Mouse (Mus musculus): ENCODE data around the gene Zp3r. TPM values are rescaled to one million over a fixed set of nuclear protein-coding genes. Genes with fewer than 3 reads are reported as not detected.
A peak's percentile ranks its signal among the peaks of the same experiment; 100 is the strongest.

Gene Zp3r
- polyA plus RNA-seq, 1 experiment from 2014 or later: not detected

DNA sequence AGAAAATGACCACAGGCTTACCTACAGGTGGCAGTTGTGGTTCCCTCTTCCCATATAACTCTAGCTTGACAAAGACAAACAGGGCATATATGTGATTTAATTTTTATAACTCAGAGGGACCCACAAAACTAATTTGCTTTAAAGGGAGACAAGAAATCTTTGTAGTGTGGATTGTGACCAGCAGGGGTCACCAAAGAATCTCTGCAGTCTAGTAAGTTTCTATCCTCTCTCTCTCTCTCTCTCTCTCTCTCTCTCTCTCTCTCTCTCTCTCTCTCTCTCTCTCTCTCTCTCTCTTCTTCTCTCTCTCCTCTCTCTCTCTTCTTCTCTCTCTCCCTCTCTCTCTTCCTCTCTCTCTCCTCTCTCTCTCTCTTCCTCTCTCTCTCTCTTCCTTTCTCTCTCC is 53.5 kb downstream of the Zp3r start:
- no peak for ATAC-seq (ENCODE audit: insufficient number of reproducible peaks, insufficient read depth, low FRiP score, low TSS enrichment)
- Histone ChIP-seq H3K4me2 (replicated peaks) (no peak overlapping the region), H3K36me3 (no peaks in the 10 kb centered on the region), H3K27me3 (no peaks in the 10 kb centered on the region), H3K4me1 (no peaks in the 10 kb centered on the region), H3K4me3 (no peak overlapping the region), H3K9ac (no peak overlapping the region), H3K9me3 (no peaks in the 10 kb centered on the region), H3K27ac (no peak overlapping the region)

DNA sequence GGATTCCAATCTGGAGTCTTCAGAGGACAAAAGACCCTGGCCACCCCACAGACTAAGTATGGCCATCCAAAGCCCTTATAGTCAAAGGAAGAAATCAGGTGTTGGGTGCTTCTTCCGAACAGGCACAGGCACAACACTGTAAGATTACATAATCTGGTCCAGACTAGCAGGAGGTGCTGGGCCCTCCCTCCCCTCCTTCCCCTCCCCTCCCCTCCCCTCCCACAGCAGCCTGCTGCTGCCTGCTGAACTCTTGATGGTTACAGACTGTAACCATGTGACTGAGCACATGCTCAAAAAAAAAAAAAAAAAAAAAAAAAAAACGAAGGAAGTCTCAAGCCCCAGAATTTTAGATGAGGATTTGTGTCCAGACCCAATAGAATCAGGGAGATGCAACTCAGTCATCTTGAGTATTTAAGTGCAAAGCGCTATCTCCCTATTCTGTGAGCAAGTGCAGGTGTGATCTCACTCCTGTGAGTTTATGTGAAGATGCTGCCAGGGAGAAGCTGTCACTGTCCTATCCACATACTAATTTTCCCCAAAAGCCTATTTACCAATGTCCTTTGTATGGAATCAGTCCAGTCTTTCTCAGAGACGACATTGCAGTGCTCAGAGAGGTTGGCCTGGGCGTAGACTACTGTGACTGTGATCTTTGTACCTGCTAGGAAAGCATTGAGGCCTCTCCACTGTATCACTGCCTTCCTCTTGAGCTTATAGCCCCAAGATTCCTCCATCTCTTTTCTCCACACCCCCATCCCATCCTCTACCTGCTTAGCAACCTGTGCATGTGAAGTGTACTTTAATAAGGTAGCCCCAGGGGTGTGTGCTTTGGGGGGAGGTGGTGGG is 77.8 kb downstream of the Zp3r start:
- H3K4me1 ChIP-seq: no peaks in the 10 kb centered on the region
- 77% methylated on average over 5 of the region's 5 CpGs for WGBS
- 0 out of 2 replicates have a peak overlapping the region, but pooled peaks have one; percentile 2 for H3K27ac ChIP-seq
- H3K36me3 ChIP-seq: no peaks in the 10 kb centered on the region
- H3K4me2 ChIP-seq (replicated peaks): no peak overlapping the region
- ATAC-seq (ENCODE audit: insufficient number of reproducible peaks, insufficient read depth, low FRiP score, low TSS enrichment): no peak
- no peak overlapping the region for H3K4me3 ChIP-seq
- H3K9me3 ChIP-seq: no peaks in the 10 kb centered on the region
- H3K9ac ChIP-seq: no peak overlapping the region
- H3K27me3 ChIP-seq: no peaks in the 10 kb centered on the region

DNA sequence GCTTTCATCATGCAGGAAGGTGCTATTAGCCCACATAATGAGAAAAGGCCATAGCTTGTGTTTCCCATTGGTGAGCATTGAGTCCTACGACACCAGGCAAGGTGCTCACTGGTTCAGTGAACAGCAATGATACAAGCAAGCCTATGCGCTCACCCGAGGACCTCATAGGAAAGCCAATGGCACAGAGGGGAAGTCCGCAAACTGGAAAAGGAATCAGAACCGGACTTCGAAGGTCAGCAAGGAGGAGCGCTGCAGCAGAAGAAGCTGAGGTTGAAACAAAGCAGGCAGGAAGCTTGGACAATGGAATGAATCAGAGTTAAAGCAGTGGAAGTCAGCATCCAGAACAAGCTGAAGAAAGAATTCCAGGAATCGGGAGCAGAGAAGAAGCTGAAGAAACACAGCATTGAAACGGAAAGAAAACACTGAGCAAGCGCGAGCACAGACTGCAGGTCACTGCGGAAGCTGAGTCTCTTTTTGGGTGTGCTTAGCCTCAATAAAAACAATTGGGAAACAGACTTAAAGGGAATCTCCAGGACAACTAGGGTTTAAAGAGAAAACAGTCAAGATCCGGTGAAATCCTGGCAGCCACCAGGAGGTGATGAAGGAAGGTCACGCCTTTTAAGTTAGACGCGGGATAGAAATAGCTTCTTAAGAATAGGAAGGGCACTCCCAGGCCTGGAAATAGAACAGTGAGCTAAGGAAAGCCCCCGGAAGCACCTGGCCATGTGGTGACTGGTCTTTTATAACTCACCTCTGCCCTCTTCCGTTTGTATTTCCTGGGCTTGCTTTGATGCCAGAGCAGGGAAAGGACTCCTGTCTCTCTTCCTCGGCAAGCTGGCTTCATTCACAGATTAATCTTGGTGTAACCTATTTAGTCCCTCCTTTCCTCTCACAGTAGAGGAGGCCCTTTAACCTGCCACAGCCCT is 78.9 kb downstream of the Zp3r start:
- Histone ChIP-seq H3K4me1 (no peaks in the 10 kb centered on the region), H3K4me2 (replicated peaks) (no peak overlapping the region), H3K4me3 (no peak overlapping the region), H3K9ac (no peak overlapping the region), H3K36me3 (no peaks in the 10 kb centered on the region), H3K27ac (0 out of 2 replicates have a peak overlapping the region, but pooled peaks have one; percentile 2), H3K9me3 (no peaks in the 10 kb centered on the region), H3K27me3 (no peaks in the 10 kb centered on the region)
- WGBS: 68% methylated on average over 19 of the region's 19 CpGs
- ATAC-seq (ENCODE audit: insufficient number of reproducible peaks, insufficient read depth, low FRiP score, low TSS enrichment): no peak

DNA sequence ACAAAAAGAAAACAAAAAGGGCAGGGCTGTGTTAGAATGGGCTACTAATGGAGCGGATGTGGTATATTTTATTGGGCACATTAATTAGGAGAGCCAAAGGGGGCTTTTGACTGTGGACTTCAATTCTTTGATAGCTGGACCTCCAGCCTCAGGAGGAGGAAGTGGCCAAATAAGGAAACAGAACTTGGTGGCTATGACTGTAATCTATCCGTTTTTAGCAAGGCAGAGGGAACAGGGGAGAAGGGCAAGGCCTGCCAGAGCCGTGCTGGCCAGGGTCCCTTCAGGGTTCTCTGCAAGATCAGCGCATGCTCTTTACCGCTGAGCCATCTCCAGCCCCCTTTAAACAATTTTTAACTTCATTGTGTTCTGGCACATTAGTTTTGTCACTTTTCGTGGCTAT is 79.7 kb downstream of the Zp3r start:
- WGBS: 72% methylated on average over 6 of the region's 6 CpGs
- no peak overlapping the region for H3K9ac ChIP-seq

DNA sequence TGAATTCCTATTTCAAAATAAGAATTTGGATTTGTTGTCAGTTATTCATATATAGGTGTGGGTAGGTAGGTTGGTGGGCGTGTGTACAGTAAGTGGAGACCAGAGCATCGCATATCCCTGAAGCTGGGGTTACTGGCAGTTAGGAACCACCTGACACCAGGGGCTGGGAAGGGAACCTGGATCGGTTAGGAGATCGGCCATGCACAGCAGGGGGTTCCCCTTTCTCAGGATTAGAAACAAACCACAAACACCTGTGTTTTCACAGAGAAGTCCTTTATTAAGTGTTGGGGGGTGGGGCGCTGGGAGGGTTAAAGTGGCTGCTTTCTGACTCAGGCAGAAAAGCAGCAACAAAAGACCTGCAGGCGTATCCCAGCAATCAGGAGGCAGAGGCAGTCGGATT is 80.3 kb downstream of the Zp3r start:
- Histone ChIP-seq H3K4me2 (replicated peaks) (no peak overlapping the region), H3K4me1 (no peaks in the 10 kb centered on the region), H3K36me3 (no peaks in the 10 kb centered on the region), H3K27me3 (no peaks in the 10 kb centered on the region), H3K4me3 (no peak overlapping the region), H3K9ac (no peak overlapping the region), H3K27ac (no peak overlapping the region), H3K9me3 (no peaks in the 10 kb centered on the region)
- 49% methylated on average over 7 of the region's 7 CpGs for WGBS
- no peak for ATAC-seq (ENCODE audit: insufficient number of reproducible peaks, insufficient read depth, low FRiP score, low TSS enrichment)

More for the DNA sequence above, 79.7 kb downstream of the Zp3r start:
- no peak for ATAC-seq (ENCODE audit: insufficient number of reproducible peaks, insufficient read depth, low FRiP score, low TSS enrichment)
- Histone ChIP-seq H3K4me3 (no peak overlapping the region), H3K36me3 (no peaks in the 10 kb centered on the region), H3K27ac (no peak overlapping the region), H3K4me1 (no peaks in the 10 kb centered on the region), H3K4me2 (replicated peaks) (no peak overlapping the region), H3K9me3 (no peaks in the 10 kb centered on the region), H3K27me3 (no peaks in the 10 kb centered on the region)

DNA sequence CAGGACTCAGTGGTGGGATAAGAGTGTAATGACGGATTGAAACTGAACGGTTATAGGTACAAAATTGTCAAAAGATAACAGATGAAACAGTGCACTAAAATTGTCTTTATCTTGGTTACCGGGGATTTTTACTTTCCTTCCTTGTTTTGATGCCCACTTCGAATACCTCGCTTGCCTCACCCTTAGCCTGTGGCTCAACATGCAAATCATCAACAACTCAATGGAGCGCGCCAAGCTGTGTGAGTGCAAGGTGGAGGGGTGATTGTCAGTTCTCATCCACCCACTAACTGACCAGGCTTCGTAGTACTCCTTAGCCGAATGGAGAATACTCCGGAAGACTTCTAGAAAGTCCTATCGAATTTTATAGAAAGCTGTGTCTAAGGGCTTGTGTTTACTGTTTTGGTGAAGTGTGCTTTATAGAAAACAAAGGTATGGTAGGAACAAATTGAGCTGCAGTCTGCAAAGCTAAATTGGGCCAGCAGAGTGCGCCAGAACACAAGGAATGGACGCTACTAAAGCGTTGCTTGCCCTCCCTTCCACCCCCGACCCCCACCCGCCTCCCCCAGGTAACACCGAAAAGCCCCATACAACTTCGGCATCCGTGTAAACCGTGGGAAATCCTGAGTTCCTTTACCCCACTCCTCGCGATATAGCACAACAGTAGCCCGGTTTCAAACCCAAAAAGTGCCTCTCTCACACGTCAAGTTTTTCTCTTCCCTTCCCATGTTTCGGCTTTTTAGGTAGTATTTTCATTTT is 81.6 kb downstream of the Zp3r start:
- H3K27me3 ChIP-seq: no peaks in the 10 kb centered on the region
- H3K4me3 ChIP-seq: peak overlapping the region; percentile 24
- H3K4me2 ChIP-seq (replicated peaks): peak overlapping the region; percentile 43
- no peaks in the 10 kb centered on the region for H3K9me3 ChIP-seq
- ATAC-seq (ENCODE audit: insufficient number of reproducible peaks, insufficient read depth, low FRiP score, low TSS enrichment): no peak
- no peaks in the 10 kb centered on the region for H3K36me3 ChIP-seq
- H3K9ac ChIP-seq: no peak overlapping the region; the same call in 1 of the 2 replicates
- no peak overlapping the region for H3K27ac ChIP-seq
- no peaks in the 10 kb centered on the region for H3K4me1 ChIP-seq
- 26% methylated on average over 25 of the region's 25 CpGs for WGBS

Other genes with a start within 250 kb of the Zp3r start
- not detected in 2 replicates for gene Cd55b, start 206.6 kb downstream of the Zp3r start, polyA plus RNA-seq (2016; fragmentation: Nextera tagmentation; extraction: Ambion mirVana)
- gene Cd55, start 166.9 kb downstream of the Zp3r start, polyA plus RNA-seq (2016; fragmentation: Nextera tagmentation; extraction: Ambion mirVana): 5.2 and 5.9 TPM in 2 replicates
- gene C4bp, start 32.0 kb upstream of the Zp3r start, polyA plus RNA-seq (2016; fragmentation: Nextera tagmentation; extraction: Ambion mirVana): not detected in 2 replicates
- gene Gm29427, start 86.2 kb upstream of the Zp3r start, polyA plus RNA-seq (2016; fragmentation: Nextera tagmentation; extraction: Ambion mirVana): not detected in 2 replicates
- gene Yod1, start 87.7 kb upstream of the Zp3r start, polyA plus RNA-seq (2016; fragmentation: Nextera tagmentation; extraction: Ambion mirVana): 11.9 and 13.4 TPM in 2 replicates
- gene Pfkfb2, start 99.6 kb upstream of the Zp3r start, polyA plus RNA-seq (2016; fragmentation: Nextera tagmentation; extraction: Ambion mirVana): 10.0 and 11.2 TPM in 2 replicates
- gene AA986860, start 102.4 kb upstream of the Zp3r start, polyA plus RNA-seq (2016; fragmentation: Nextera tagmentation; extraction: Ambion mirVana): 0.83 and 1.00 TPM in 2 replicates
- gene Fcamr, start 171.3 kb upstream of the Zp3r start, polyA plus RNA-seq (2016; fragmentation: Nextera tagmentation; extraction: Ambion mirVana): not detected in 2 replicates
- gene Pigr, start 197.1 kb upstream of the Zp3r start, polyA plus RNA-seq (2016; fragmentation: Nextera tagmentation; extraction: Ambion mirVana): not detected in 2 replicates
- not detected in 2 replicates for gene Fcmr, start 236.0 kb upstream of the Zp3r start, polyA plus RNA-seq (2016; fragmentation: Nextera tagmentation; extraction: Ambion mirVana)

Measured in embryonic facial prominence, embryonic 12.5 days (tissue).